Mouse (Mus musculus): Measurements from ENCODE around the gene Cdhr2. TPM values are rescaled to one million over a fixed set of nuclear protein-coding genes. Genes with fewer than 3 reads are reported as not detected.

The Cdhr2 gene
- polyA plus RNA-seq, 1 experiment, result 31.3 TPM

- 47% methylated on average over 4 of the region's 4 CpGs for WGBS
- TF ChIP-seq POLR2A (IDR thresholded peaks at IDR 0.05; ENCODE audit: low read depth, low read length) (no peak), CTCF (conservative IDR thresholded peaks at IDR 0.05; ENCODE audit: insufficient read depth, insufficient read length, low read depth, low read length) (no peak)
- no peaks in the 10 kb centered on the region for H3K27me3 ChIP-seq (replicated peaks; ENCODE audit: control insufficient read depth, insufficient read depth, low read length)
- H3K27ac ChIP-seq (ENCODE audit: insufficient read depth, low read depth, low read length), result no peak overlapping the region
- H3K36me3 ChIP-seq (ENCODE audit: control insufficient read depth, insufficient read depth, low read length), result no peaks in the 10 kb centered on the region
- no peaks in the 10 kb centered on the region for H3K4me1 ChIP-seq (ENCODE audit: control insufficient read depth, insufficient read depth, low read length)
- no peak for DNase-seq
- H3K4me3 ChIP-seq (ENCODE audit: insufficient read depth, low read depth, low read length), result no peak overlapping the region
These were observed 13.1 kb downstream of the Cdhr2 start for GRCm38 (mm10) chr13:54714393-54714792.

- Histone ChIP-seq H3K27me3 (replicated peaks; ENCODE audit: control insufficient read depth, insufficient read depth, low read length) (no peaks in the 10 kb centered on the region), H3K36me3 (ENCODE audit: control insufficient read depth, insufficient read depth, low read length) (no peaks in the 10 kb centered on the region), H3K4me1 (ENCODE audit: control insufficient read depth, insufficient read depth, low read length) (no peaks in the 10 kb centered on the region), H3K4me3 (ENCODE audit: insufficient read depth, low read depth, low read length) (no peak overlapping the region), H3K27ac (ENCODE audit: insufficient read depth, low read depth, low read length) (no peak overlapping the region)
- DNase-seq, result no peak
- 58% methylated on average over 10 of the region's 10 CpGs for WGBS
- TF ChIP-seq CTCF (conservative IDR thresholded peaks at IDR 0.05; ENCODE audit: insufficient read depth, insufficient read length, low read depth, low read length) (no peak), POLR2A (IDR thresholded peaks at IDR 0.05; ENCODE audit: low read depth, low read length) (no peak)
These were observed 13.7 kb downstream of the Cdhr2 start for GRCm38 (mm10) chr13:54714996-54715395.

- H3K4me3 ChIP-seq (ENCODE audit: insufficient read depth, low read depth, low read length), result no peak overlapping the region
- WGBS, result 6% methylated on average over 5 of the region's 5 CpGs
- DNase-seq, result peak; percentile 37
These were observed 15.7 kb downstream of the Cdhr2 start for GRCm38 (mm10) chr13:54716916-54717315.

GRCm38 (mm10) chr13:54723143-54723542, 21.9 kb downstream of the Cdhr2 start:
- 96% methylated on average over 3 of the region's 3 CpGs for WGBS
- TF ChIP-seq CTCF (conservative IDR thresholded peaks at IDR 0.05; ENCODE audit: insufficient read depth, insufficient read length, low read depth, low read length), result no peak
- no peak for TF ChIP-seq POLR2A (IDR thresholded peaks at IDR 0.05; ENCODE audit: low read depth, low read length)
- Histone ChIP-seq H3K4me1 (ENCODE audit: control insufficient read depth, insufficient read depth, low read length) (no peaks in the 10 kb centered on the region), H3K27me3 (replicated peaks; ENCODE audit: control insufficient read depth, insufficient read depth, low read length) (no peaks in the 10 kb centered on the region), H3K27ac (ENCODE audit: insufficient read depth, low read depth, low read length) (no peak overlapping the region), H3K4me3 (ENCODE audit: insufficient read depth, low read depth, low read length) (no peak overlapping the region), H3K36me3 (ENCODE audit: control insufficient read depth, insufficient read depth, low read length) (no peaks in the 10 kb centered on the region)
- DNase-seq, result no peak

More at GRCm38 (mm10) chr13:54716916-54717315, 15.7 kb downstream of the Cdhr2 start:
- H3K27ac ChIP-seq (ENCODE audit: insufficient read depth, low read depth, low read length), result no peak overlapping the region
- no peaks in the 10 kb centered on the region for H3K36me3 ChIP-seq (ENCODE audit: control insufficient read depth, insufficient read depth, low read length)
- H3K27me3 ChIP-seq (replicated peaks; ENCODE audit: control insufficient read depth, insufficient read depth, low read length), result no peaks in the 10 kb centered on the region
- no peaks in the 10 kb centered on the region for H3K4me1 ChIP-seq (ENCODE audit: control insufficient read depth, insufficient read depth, low read length)
- TF ChIP-seq POLR2A (IDR thresholded peaks at IDR 0.05; ENCODE audit: low read depth, low read length), result no peak
- TF ChIP-seq CTCF (conservative IDR thresholded peaks at IDR 0.05; ENCODE audit: insufficient read depth, insufficient read length, low read depth, low read length), result peak; percentile 62

- Histone ChIP-seq H3K27me3 (replicated peaks; ENCODE audit: control insufficient read depth, insufficient read depth, low read length) (no peaks in the 10 kb centered on the region), H3K27ac (ENCODE audit: insufficient read depth, low read depth, low read length) (no peak overlapping the region), H3K36me3 (ENCODE audit: control insufficient read depth, insufficient read depth, low read length) (no peaks in the 10 kb centered on the region), H3K4me3 (ENCODE audit: insufficient read depth, low read depth, low read length) (no peak overlapping the region), H3K4me1 (ENCODE audit: control insufficient read depth, insufficient read depth, low read length) (no peaks in the 10 kb centered on the region)
- WGBS, result 59% methylated on average over 11 of the region's 11 CpGs
- DNase-seq, result no peak
- TF ChIP-seq POLR2A (IDR thresholded peaks at IDR 0.05; ENCODE audit: low read depth, low read length), result no peak
- no peak for TF ChIP-seq CTCF (conservative IDR thresholded peaks at IDR 0.05; ENCODE audit: insufficient read depth, insufficient read length, low read depth, low read length)
These were observed 24.9 kb downstream of the Cdhr2 start for GRCm38 (mm10) chr13:54726131-54726530.

GRCm38 (mm10) chr13:54736931-54737330, 35.7 kb downstream of the Cdhr2 start:
- 36% methylated on average over 3 of the region's 3 CpGs for WGBS
- Histone ChIP-seq H3K27me3 (replicated peaks; ENCODE audit: control insufficient read depth, insufficient read depth, low read length) (no peaks in the 10 kb centered on the region), H3K27ac (ENCODE audit: insufficient read depth, low read depth, low read length) (no peak overlapping the region), H3K4me1 (ENCODE audit: control insufficient read depth, insufficient read depth, low read length) (no peaks in the 10 kb centered on the region), H3K4me3 (ENCODE audit: insufficient read depth, low read depth, low read length) (no peak overlapping the region), H3K36me3 (ENCODE audit: control insufficient read depth, insufficient read depth, low read length) (no peaks in the 10 kb centered on the region)
- no peak for TF ChIP-seq CTCF (conservative IDR thresholded peaks at IDR 0.05; ENCODE audit: insufficient read depth, insufficient read length, low read depth, low read length)
- TF ChIP-seq POLR2A (IDR thresholded peaks at IDR 0.05; ENCODE audit: low read depth, low read length), result no peak
- DNase-seq, result no peak

- DNase-seq, result no peak
- Histone ChIP-seq H3K36me3 (ENCODE audit: control insufficient read depth, insufficient read depth, low read length) (no peaks in the 10 kb centered on the region), H3K27ac (ENCODE audit: insufficient read depth, low read depth, low read length) (no peak overlapping the region), H3K27me3 (replicated peaks; ENCODE audit: control insufficient read depth, insufficient read depth, low read length) (no peaks in the 10 kb centered on the region), H3K4me3 (ENCODE audit: insufficient read depth, low read depth, low read length) (no peak overlapping the region), H3K4me1 (ENCODE audit: control insufficient read depth, insufficient read depth, low read length) (no peaks in the 10 kb centered on the region)
- no peak for TF ChIP-seq CTCF (conservative IDR thresholded peaks at IDR 0.05; ENCODE audit: insufficient read depth, insufficient read length, low read depth, low read length)
- 2% methylated on average over 87 of the region's 87 CpGs for WGBS
These were observed 36.4 kb downstream of the Cdhr2 start for GRCm38 (mm10) chr13:54737488-54738212.

Data from kidney, adult 2 months (tissue).